Mouse (Mus musculus) CD4-positive, CD25-positive, alpha-beta regulatory T cell, adult 2 months (primary cell): Measurements from ENCODE around the gene Nelfb.

Experiments
- DNase-seq: peaks from one replicate; pipeline ENCODE4 v3.0.0-alpha.2; 2012; ENCODE audit warnings: low read depth, low spot score

The Nelfb gene

DNA sequence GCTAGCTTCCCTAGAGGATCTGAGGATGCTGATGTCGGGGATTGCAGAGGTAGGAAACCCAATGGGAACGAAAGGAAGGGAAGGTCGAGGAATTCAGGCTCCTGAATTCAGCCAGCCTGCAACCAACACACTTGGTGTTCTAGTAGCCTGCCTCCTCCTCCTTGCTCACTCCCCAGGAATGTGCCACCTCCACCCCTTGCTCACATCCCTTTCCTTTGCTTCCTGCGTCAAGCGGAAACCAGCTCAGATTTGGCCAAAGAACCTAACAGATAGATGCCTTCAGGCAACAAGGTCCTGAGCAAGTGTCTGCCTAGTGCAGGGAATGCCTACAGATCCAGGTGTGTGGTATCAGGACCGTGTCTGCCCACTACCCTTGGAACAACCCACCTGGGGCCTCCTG lies 34.7 kb downstream of the Nelfb start:
- DNase-seq = no peak

DNA sequence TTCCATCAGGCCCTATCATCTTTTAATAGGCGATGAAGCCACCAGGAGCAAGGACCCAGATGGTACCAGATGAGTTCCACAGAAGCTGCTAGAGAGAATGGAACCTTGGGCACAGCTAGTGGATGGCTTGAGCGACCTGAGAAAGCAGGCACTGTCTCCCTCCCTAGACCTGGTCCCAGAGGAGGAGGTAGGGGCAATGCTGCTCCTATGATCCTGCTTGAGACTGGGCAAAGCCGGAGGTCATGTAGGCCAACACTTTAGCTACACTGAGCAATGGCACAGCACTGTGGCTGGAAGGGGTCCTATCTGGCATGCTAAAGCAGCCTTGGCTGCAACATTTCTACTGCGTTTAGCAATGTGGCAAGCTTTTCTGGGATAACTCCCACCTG lies 35.6 kb downstream of the Nelfb start:
- no peak for DNase-seq

GRCm38 (mm10) chr2:25174866-25175689 lies 36.2 kb downstream of the Nelfb start:
- no peak for DNase-seq

DNA sequence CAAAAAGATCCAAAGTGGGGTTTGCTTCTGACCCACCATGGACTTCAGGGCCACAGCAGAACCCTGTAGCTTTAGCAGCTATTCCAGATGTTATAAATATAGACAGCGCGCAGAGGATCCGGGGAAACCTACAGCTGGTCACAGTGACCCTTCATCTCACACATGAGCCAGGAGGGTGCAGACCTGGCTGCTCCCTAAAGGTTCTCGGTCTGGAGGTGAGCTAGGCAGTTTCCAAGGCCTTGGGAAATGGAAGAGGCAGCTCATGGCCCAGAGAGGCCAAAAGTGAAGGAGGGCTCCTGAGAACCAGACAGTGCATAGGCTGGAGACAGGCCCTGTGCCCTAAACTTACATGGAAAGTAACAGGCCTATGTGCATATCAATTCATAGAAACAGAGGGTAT lies 37.5 kb downstream of the Nelfb start:
- DNase-seq = no peak

DNA sequence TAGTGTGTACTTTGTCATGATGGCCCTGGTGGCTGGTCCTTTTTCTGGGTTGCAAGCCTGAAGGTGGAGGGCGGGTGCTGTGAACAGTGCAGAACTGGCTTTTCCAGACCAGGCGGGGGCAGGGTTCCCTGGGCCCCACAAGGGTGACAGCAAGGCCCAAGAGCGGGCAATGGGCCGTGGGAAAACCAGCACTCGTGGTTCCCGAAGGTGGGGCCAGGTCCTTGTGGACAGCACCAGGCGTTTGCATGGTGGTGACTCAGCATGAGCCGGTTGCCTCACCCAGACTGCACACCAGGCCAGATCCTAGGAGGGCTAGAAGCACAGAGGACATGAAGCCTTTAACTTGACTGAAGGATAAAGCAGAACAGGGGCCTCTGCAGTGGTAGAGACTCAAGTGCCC lies 38.7 kb downstream of the Nelfb start:
- DNase-seq = no peak

GRCm38 (mm10) chr2:25171769-25172153 lies 39.5 kb downstream of the Nelfb start:
- DNase-seq = no peak

DNA sequence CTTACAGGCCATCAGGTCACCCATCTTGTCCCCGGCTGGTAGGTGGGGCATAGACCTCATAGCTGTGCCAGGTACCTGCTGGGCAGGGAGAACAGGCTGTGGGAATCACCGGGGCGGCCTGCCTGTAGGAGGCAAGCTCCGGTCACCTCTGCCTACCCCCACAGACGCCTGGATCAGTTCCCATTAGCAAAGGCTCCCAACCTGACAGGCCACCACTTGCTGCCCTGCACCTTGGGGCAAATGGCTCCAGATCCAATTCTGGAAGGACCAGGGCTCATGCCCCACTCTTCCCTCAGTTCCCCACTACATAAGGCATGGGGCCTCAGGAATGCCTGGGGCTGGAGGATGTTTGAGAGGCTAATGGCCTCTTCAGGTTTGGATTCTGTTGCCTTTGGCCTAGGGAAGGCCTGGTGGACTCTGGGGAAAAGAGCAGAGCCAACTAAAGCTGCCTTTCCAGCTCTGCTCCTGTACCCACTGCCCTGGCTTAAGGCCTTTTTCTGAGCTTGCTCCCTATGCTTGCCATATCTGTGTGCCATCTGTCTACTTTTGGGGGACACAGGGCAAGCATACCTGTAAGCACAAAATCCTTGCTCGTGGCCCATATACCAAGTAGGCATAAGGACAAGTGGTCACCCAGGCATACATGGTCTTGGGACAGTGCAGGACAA lies 40.1 kb downstream of the Nelfb start:
- no peak for DNase-seq

GRCm38 (mm10) chr2:25170326-25171100 lies 40.8 kb downstream of the Nelfb start:
- DNase-seq = peak; percentile 43

DNA sequence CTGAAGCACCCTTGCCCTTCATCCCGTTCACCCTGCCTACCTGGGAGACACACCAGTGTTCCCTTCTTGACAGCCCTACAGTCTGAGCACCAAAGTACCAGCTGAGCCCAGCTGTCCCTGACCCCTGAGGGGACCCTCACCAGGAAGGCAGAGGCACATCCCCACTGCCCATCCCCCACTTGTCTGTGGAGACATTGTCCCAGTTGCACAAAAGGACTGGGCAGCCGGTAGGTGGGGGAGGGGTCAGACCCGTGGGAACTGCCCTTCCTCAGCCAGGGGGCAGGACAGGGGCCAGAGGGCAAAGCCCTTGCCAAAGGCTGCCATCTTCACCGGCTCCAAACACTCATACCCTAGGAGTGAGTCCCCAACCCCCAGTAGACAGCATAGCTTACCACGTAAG lies 41.5 kb downstream of the Nelfb start:
- DNase-seq = no peak

GRCm38 (mm10) chr2:25168665-25168978 lies 42.7 kb downstream of the Nelfb start:
- no peak for DNase-seq

DNA sequence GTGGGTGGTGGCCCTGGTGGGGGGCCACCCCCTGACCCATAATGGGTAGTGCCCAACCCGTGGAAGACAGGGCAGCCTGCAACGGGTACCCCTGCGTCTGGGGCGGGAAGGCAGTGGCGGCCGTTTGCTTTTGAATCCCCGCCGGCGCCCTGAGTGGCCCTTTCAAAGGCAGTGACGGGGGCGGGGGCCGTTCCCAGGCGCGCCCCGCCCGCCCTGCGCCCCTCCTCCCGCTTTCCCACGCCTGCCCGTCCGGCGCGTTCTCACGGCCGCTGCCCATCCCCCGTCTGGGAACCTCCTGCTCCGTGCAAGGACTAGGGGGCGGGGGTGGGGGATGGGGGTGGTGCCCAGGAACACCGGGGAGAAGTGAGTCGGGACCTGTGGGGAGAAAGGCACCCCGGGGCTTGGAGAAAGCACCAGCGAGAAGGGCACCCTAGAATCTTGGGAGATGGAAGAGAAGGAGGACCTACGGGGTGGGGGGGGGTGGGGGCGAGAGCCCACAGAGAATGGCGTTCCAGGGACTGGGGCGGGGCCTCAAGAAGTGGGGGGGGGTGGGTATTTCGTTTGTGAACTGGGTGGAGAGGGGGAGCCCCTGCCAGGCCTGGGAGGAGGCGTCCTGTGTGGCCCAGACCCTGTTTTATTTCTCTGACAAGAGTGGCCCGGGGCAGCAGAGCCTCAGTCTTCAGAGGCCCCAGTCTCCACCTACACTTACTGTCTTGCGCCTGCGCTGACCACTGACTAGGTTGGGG lies 43.2 kb downstream of the Nelfb start:
- peak; percentile 61 for DNase-seq

- DNase-seq = no peak
Measured at GRCm38 (mm10) chr2:25167481-25167880, 43.8 kb downstream of the Nelfb start.

DNA sequence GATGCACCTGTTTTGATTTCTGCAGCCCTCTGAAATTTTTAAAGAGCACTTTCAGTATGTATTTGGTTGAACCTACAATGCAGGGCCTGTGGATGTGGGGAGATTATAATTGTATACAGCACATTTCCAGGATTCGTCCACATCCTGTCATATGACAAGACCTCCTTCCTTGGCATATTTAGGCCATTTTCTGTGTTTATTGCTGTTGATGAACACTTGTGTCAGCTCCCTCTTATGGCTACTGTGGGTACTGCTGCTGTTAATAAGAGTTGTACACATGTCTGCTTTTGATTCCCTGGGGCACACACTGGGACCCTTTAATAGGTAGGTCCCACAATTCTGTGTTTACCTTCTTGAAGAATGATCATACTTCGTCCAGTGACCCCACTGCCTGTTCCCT lies 53.6 kb downstream of the Nelfb start:
- peak; percentile 85 for DNase-seq

DNA sequence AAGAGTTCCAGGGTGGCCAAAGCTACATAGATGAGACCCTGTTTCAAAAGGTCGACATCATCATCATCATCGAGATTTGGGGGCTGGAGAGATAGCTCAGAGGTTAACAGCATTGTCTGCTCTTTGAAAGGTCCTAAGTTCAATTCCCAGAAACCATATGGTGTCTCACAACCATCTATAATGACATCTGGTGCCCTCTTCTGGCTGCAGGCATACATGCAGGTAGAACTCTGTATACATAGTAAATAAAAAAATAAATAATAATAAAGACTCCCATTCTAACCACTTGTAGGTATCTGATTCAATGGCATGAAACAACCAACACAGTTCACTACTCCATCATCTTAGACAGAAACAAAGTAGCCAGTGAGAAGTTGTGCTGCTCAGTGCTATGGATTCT lies 54.3 kb downstream of the Nelfb start:
- peak; percentile 66 for DNase-seq

GRCm38 (mm10) chr2:25156177-25156576 lies 55.1 kb downstream of the Nelfb start:
- DNase-seq = no peak

DNA sequence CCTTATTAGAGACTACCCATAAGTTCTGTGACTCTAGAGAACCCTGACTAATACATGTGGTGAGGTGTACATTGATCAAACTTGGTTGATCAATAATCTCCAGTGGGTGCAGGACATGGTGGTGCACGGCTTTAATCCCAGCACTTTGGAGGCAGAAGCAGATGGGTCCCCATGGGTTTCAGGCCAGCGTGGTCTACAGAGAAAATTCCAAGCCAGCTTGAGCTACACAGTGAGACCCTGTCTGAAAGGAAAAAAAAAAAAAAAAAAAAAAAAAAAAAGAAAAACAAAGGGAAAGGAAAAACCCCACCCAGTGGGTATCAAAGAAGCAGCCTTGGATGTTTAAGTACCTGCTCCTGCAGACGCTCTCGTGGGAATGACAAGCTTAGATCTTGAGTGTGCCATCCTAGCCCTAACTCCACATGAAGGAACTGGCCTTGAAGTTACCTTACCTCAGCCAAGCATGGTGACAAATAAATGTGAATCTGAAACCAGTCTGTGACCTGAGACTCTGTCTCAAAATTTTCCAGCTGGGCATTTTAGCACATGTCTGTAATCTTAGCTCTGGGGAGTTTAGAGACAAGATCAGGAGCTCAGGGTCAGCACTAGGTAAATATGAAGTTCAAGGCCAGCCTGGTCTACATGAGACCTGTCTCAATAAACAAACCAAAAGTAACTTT lies 59.9 kb downstream of the Nelfb start:
- DNase-seq = no peak
